Mouse (Mus musculus): Measurements from ENCODE around the gene Dync2h1. TPM values are rescaled to one million over a fixed set of nuclear protein-coding genes. Genes with fewer than 3 reads are reported as not detected.
"Not testable (repeated sequence)": the region's sequence is repeated elsewhere in the genome, so short reads cannot be mapped to it uniquely, and the experiment has no call there.

Dync2h1 gene
- polyA plus RNA-seq, 1 experiment: 0.63 TPM

DNA sequence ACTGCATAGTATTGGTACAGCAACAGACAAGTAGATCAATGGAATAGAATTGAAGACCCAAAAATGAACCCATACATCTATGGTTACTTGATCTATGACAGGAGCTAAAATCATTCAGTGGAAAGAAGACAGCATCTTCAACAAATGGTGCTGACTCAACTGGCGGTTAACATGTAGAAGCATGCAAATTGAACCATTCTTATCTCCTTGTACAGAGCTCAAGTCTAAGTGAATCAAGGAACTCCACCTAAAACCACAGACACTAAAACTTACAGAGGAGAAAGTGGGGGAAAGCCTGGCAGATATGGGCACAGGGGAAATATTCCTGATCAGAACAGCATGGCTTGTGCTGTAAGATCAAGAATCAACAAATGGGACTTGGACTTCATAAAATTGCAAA, 270.8 kb downstream of the Dync2h1 start:
- H3ac ChIP-seq (ENCODE audit: control insufficient read depth, insufficient read length, low read depth): no peak overlapping the region
- no peaks in the 10 kb centered on the region for H3K36me3 ChIP-seq (ENCODE audit: control insufficient read depth, insufficient read depth)
- no peaks in the 10 kb centered on the region for H3K79me2 ChIP-seq (ENCODE audit: control insufficient read depth, insufficient read depth)
- no peaks in the 10 kb centered on the region for H3K79me3 ChIP-seq (ENCODE audit: low read depth)
- no peak overlapping the region for H3K4me3 ChIP-seq (ENCODE audit: insufficient read depth, poor library complexity, severe bottlenecking)
- TF ChIP-seq MYOG (IDR thresholded peaks at IDR 0.05; ENCODE audit: control insufficient read depth, extremely low read depth, insufficient read length): no peak
- TF ChIP-seq MAX (IDR thresholded peaks at IDR 0.05): no peak
- no peak for TF ChIP-seq CTCF (IDR thresholded peaks at IDR 0.05; ENCODE audit: control insufficient read depth, insufficient read depth, insufficient read length)
- no peak for TF ChIP-seq MYOD1 (IDR thresholded peaks at IDR 0.05; ENCODE audit: control insufficient read depth, insufficient read length, low read depth)
- no peak for TF ChIP-seq CEBPB (IDR thresholded peaks at IDR 0.05; ENCODE audit: low read depth)
- no peak for TF ChIP-seq USF1 (IDR thresholded peaks at IDR 0.05; ENCODE audit: low read depth)
- TF ChIP-seq FOSL1 (IDR thresholded peaks at IDR 0.05; ENCODE audit: insufficient read depth, low read length, poor library complexity, severe bottlenecking): no peak
- H3K27me3 ChIP-seq (ENCODE audit: control insufficient read depth, insufficient read depth, insufficient read length): no peaks in the 10 kb centered on the region

GRCm38 (mm10) chr9:6910537-6910936, 273.7 kb downstream of the Dync2h1 start:
- not testable (repeated sequence) for H3K79me2 ChIP-seq (ENCODE audit: control insufficient read depth, insufficient read depth); H3K4me3 ChIP-seq (ENCODE audit: insufficient read depth, poor library complexity, severe bottlenecking); H3K36me3 ChIP-seq (ENCODE audit: control insufficient read depth, insufficient read depth); H3ac ChIP-seq (ENCODE audit: control insufficient read depth, insufficient read length, low read depth); H3K27me3 ChIP-seq (ENCODE audit: control insufficient read depth, insufficient read depth, insufficient read length); H3K79me3 ChIP-seq (ENCODE audit: low read depth)

GRCm38 (mm10) chr9:6901620-6902019, 282.6 kb downstream of the Dync2h1 start:
- H3K27me3 ChIP-seq (ENCODE audit: control insufficient read depth, insufficient read depth, insufficient read length): no peaks in the 10 kb centered on the region
- H3ac ChIP-seq (ENCODE audit: control insufficient read depth, insufficient read length, low read depth): no peak overlapping the region
- no peaks in the 10 kb centered on the region for H3K79me3 ChIP-seq (ENCODE audit: low read depth)
- no peaks in the 10 kb centered on the region for H3K36me3 ChIP-seq (ENCODE audit: control insufficient read depth, insufficient read depth)
- no peak for TF ChIP-seq MYOD1 (IDR thresholded peaks at IDR 0.05; ENCODE audit: control insufficient read depth, insufficient read length, low read depth)
- no peak for TF ChIP-seq MYOG (IDR thresholded peaks at IDR 0.05; ENCODE audit: control insufficient read depth, extremely low read depth, insufficient read length)
- no peak for TF ChIP-seq USF1 (IDR thresholded peaks at IDR 0.05; ENCODE audit: low read depth)
- TF ChIP-seq MAX (IDR thresholded peaks at IDR 0.05): no peak
- no peak for TF ChIP-seq CTCF (IDR thresholded peaks at IDR 0.05; ENCODE audit: control insufficient read depth, insufficient read depth, insufficient read length)
- no peak for TF ChIP-seq FOSL1 (IDR thresholded peaks at IDR 0.05; ENCODE audit: insufficient read depth, low read length, poor library complexity, severe bottlenecking)
- no peak overlapping the region for H3K4me3 ChIP-seq (ENCODE audit: insufficient read depth, poor library complexity, severe bottlenecking)
- no peaks in the 10 kb centered on the region for H3K79me2 ChIP-seq (ENCODE audit: control insufficient read depth, insufficient read depth)

GRCm38 (mm10) chr9:6891331-6891730, 292.9 kb downstream of the Dync2h1 start:
- Histone ChIP-seq H3K4me3 (ENCODE audit: insufficient read depth, poor library complexity, severe bottlenecking) (no peak overlapping the region), H3K27me3 (ENCODE audit: control insufficient read depth, insufficient read depth, insufficient read length) (no peaks in the 10 kb centered on the region), H3K79me2 (ENCODE audit: control insufficient read depth, insufficient read depth) (no peaks in the 10 kb centered on the region), H3ac (ENCODE audit: control insufficient read depth, insufficient read length, low read depth) (no peak overlapping the region), H3K79me3 (ENCODE audit: low read depth) (no peaks in the 10 kb centered on the region), H3K36me3 (ENCODE audit: control insufficient read depth, insufficient read depth) (no peaks in the 10 kb centered on the region)
- TF ChIP-seq MYOD1 (IDR thresholded peaks at IDR 0.05; ENCODE audit: control insufficient read depth, insufficient read length, low read depth): no peak
- TF ChIP-seq MYOG (IDR thresholded peaks at IDR 0.05; ENCODE audit: control insufficient read depth, extremely low read depth, insufficient read length): no peak
- TF ChIP-seq CEBPB (IDR thresholded peaks at IDR 0.05; ENCODE audit: low read depth): no peak
- no peak for TF ChIP-seq CTCF (IDR thresholded peaks at IDR 0.05; ENCODE audit: control insufficient read depth, insufficient read depth, insufficient read length)
- TF ChIP-seq USF1 (IDR thresholded peaks at IDR 0.05; ENCODE audit: low read depth): no peak

- no peaks in the 10 kb centered on the region for H3K79me3 ChIP-seq (ENCODE audit: low read depth)
- TF ChIP-seq CEBPB (IDR thresholded peaks at IDR 0.05; ENCODE audit: low read depth) (no peak), MYOD1 (IDR thresholded peaks at IDR 0.05; ENCODE audit: control insufficient read depth, insufficient read length, low read depth) (no peak), MYOG (IDR thresholded peaks at IDR 0.05; ENCODE audit: control insufficient read depth, extremely low read depth, insufficient read length) (no peak), MAX (IDR thresholded peaks at IDR 0.05) (no peak), FOSL1 (IDR thresholded peaks at IDR 0.05; ENCODE audit: insufficient read depth, low read length, poor library complexity, severe bottlenecking) (no peak), CTCF (IDR thresholded peaks at IDR 0.05; ENCODE audit: control insufficient read depth, insufficient read depth, insufficient read length) (no peak), USF1 (IDR thresholded peaks at IDR 0.05; ENCODE audit: low read depth) (no peak)
- no peaks in the 10 kb centered on the region for H3K27me3 ChIP-seq (ENCODE audit: control insufficient read depth, insufficient read depth, insufficient read length)
- no peak overlapping the region for H3ac ChIP-seq (ENCODE audit: control insufficient read depth, insufficient read length, low read depth)
- H3K36me3 ChIP-seq (ENCODE audit: control insufficient read depth, insufficient read depth): no peaks in the 10 kb centered on the region
- H3K79me2 ChIP-seq (ENCODE audit: control insufficient read depth, insufficient read depth): no peaks in the 10 kb centered on the region
- no peak overlapping the region for H3K4me3 ChIP-seq (ENCODE audit: insufficient read depth, poor library complexity, severe bottlenecking)
Measured at GRCm38 (mm10) chr9:6881187-6881984, 302.9 kb downstream of the Dync2h1 start.

Other genes starting within 250 kb of the Dync2h1 start
- gene Dcun1d5, start 74 bp upstream of the Dync2h1 start, polyA plus RNA-seq (2012; fragmentation: generic; extraction: Trizol): 52.0 TPM
- gene Mmp13, start 88.1 kb upstream of the Dync2h1 start, polyA plus RNA-seq (2012; fragmentation: generic; extraction: Trizol): 0.04 TPM
- not detected for gene Mmp12, start 159.9 kb upstream of the Dync2h1 start, polyA plus RNA-seq (2012; fragmentation: generic; extraction: Trizol)
- not detected for gene Mmp1b, start 203.6 kb upstream of the Dync2h1 start, polyA plus RNA-seq (2012; fragmentation: generic; extraction: Trizol)

Measured in C2C12 (cell line).